Mouse (Mus musculus): ENCODE data around the gene Fancd2. TPM values are rescaled to one million over a fixed set of nuclear protein-coding genes. Genes with fewer than 3 reads are reported as not detected.

The Fancd2 gene
- polyA plus RNA-seq, 1 experiment = 0.13 TPM

GRCm38 (mm10) chr6:113564557-113564956, 33.1 kb downstream of the Fancd2 start:
- Histone ChIP-seq H3K9me3 (ENCODE audit: control insufficient read depth, low read length) (no peaks in the 10 kb centered on the region), H3K4me3 (replicated peaks) (no peak overlapping the region), H3K36me3 (ENCODE audit: control insufficient read depth) (peaks cover 100% of the 10 kb centered on the region), H3K27me3 (ENCODE audit: control insufficient read depth) (no peaks in the 10 kb centered on the region), H3K4me1 (ENCODE audit: control insufficient read depth) (no peaks in the 10 kb centered on the region)
- TF ChIP-seq GATA1 (IDR thresholded peaks at IDR 0.05; ENCODE audit: low read length) = no peak
- no peak for TF ChIP-seq TAL1 (IDR thresholded peaks at IDR 0.05; ENCODE audit: low read length)

- H3K4me1 ChIP-seq (ENCODE audit: control insufficient read depth) = no peaks in the 10 kb centered on the region
- H3K9me3 ChIP-seq (ENCODE audit: control insufficient read depth, low read length) = no peaks in the 10 kb centered on the region
- no peak overlapping the region for H3K4me3 ChIP-seq (replicated peaks)
- H3K36me3 ChIP-seq (ENCODE audit: control insufficient read depth) = peaks cover 83% of the 10 kb centered on the region
- H3K27me3 ChIP-seq (ENCODE audit: control insufficient read depth) = no peaks in the 10 kb centered on the region
- no peak for TF ChIP-seq GATA1 (IDR thresholded peaks at IDR 0.05; ENCODE audit: low read length)
- TF ChIP-seq TAL1 (IDR thresholded peaks at IDR 0.05; ENCODE audit: low read length) = no peak
These were observed 44.6 kb downstream of the Fancd2 start for GRCm38 (mm10) chr6:113576044-113576443.

- H3K27me3 ChIP-seq (ENCODE audit: control insufficient read depth) = no peaks in the 10 kb centered on the region
- H3K4me3 ChIP-seq (replicated peaks) = no peak overlapping the region
- no peaks in the 10 kb centered on the region for H3K4me1 ChIP-seq (ENCODE audit: control insufficient read depth)
- no peaks in the 10 kb centered on the region for H3K9me3 ChIP-seq (ENCODE audit: control insufficient read depth, low read length)
- peaks cover 84% of the 10 kb centered on the region for H3K36me3 ChIP-seq (ENCODE audit: control insufficient read depth)
- TF ChIP-seq GATA1 (IDR thresholded peaks at IDR 0.05; ENCODE audit: low read length) (no peak), TAL1 (IDR thresholded peaks at IDR 0.05; ENCODE audit: low read length) (no peak)
These were observed 47.8 kb downstream of the Fancd2 start for GRCm38 (mm10) chr6:113579306-113579705.

- H3K4me3 ChIP-seq (replicated peaks) = no peak overlapping the region
- H3K9me3 ChIP-seq (ENCODE audit: control insufficient read depth, low read length) = no peaks in the 10 kb centered on the region
- H3K36me3 ChIP-seq (ENCODE audit: control insufficient read depth) = peaks cover 88% of the 10 kb centered on the region
- TF ChIP-seq GATA1 (IDR thresholded peaks at IDR 0.05; ENCODE audit: low read length) = no peak
- no peak for TF ChIP-seq TAL1 (IDR thresholded peaks at IDR 0.05; ENCODE audit: low read length)
- H3K4me1 ChIP-seq (ENCODE audit: control insufficient read depth) = no peaks in the 10 kb centered on the region
- no peaks in the 10 kb centered on the region for H3K27me3 ChIP-seq (ENCODE audit: control insufficient read depth)
These were observed 51.5 kb downstream of the Fancd2 start for GRCm38 (mm10) chr6:113583023-113583422.

GRCm38 (mm10) chr6:113585065-113585464, 53.6 kb downstream of the Fancd2 start:
- TF ChIP-seq GATA1 (IDR thresholded peaks at IDR 0.05; ENCODE audit: low read length) (no peak), TAL1 (IDR thresholded peaks at IDR 0.05; ENCODE audit: low read length) (no peak)
- Histone ChIP-seq H3K4me3 (replicated peaks) (no peak overlapping the region), H3K27me3 (ENCODE audit: control insufficient read depth) (no peaks in the 10 kb centered on the region), H3K9me3 (ENCODE audit: control insufficient read depth, low read length) (no peaks in the 10 kb centered on the region), H3K36me3 (ENCODE audit: control insufficient read depth) (peaks cover 93% of the 10 kb centered on the region), H3K4me1 (ENCODE audit: control insufficient read depth) (no peaks in the 10 kb centered on the region)

GRCm38 (mm10) chr6:113586466-113587183, 55.1 kb downstream of the Fancd2 start:
- Histone ChIP-seq H3K27me3 (ENCODE audit: control insufficient read depth) (no peaks in the 10 kb centered on the region), H3K4me1 (ENCODE audit: control insufficient read depth) (no peaks in the 10 kb centered on the region), H3K36me3 (ENCODE audit: control insufficient read depth) (peaks cover 90% of the 10 kb centered on the region), H3K4me3 (replicated peaks) (no peak overlapping the region), H3K9me3 (ENCODE audit: control insufficient read depth, low read length) (no peaks in the 10 kb centered on the region)
- TF ChIP-seq GATA1 (IDR thresholded peaks at IDR 0.05; ENCODE audit: low read length) (no peak), TAL1 (IDR thresholded peaks at IDR 0.05; ENCODE audit: low read length) (no peak)

- H3K4me1 ChIP-seq (ENCODE audit: control insufficient read depth) = no peaks in the 10 kb centered on the region
- no peak overlapping the region for H3K4me3 ChIP-seq (replicated peaks)
- H3K36me3 ChIP-seq (ENCODE audit: control insufficient read depth) = peaks cover 86% of the 10 kb centered on the region
- no peak for TF ChIP-seq TAL1 (IDR thresholded peaks at IDR 0.05; ENCODE audit: low read length)
- TF ChIP-seq GATA1 (IDR thresholded peaks at IDR 0.05; ENCODE audit: low read length) = no peak
- H3K27me3 ChIP-seq (ENCODE audit: control insufficient read depth) = no peaks in the 10 kb centered on the region
- no peaks in the 10 kb centered on the region for H3K9me3 ChIP-seq (ENCODE audit: control insufficient read depth, low read length)
These were observed 61.2 kb downstream of the Fancd2 start for GRCm38 (mm10) chr6:113592637-113593036.

- H3K4me1 ChIP-seq (ENCODE audit: control insufficient read depth) = peaks cover 5% of the 10 kb centered on the region
- H3K27me3 ChIP-seq (ENCODE audit: control insufficient read depth) = no peaks in the 10 kb centered on the region
- no peaks in the 10 kb centered on the region for H3K9me3 ChIP-seq (ENCODE audit: control insufficient read depth, low read length)
- H3K4me3 ChIP-seq (replicated peaks) = no peak overlapping the region
- TF ChIP-seq GATA1 (IDR thresholded peaks at IDR 0.05; ENCODE audit: low read length) (no peak), TAL1 (IDR thresholded peaks at IDR 0.05; ENCODE audit: low read length) (no peak)
- H3K36me3 ChIP-seq (ENCODE audit: control insufficient read depth) = peaks cover 53% of the 10 kb centered on the region
These were observed 66.5 kb downstream of the Fancd2 start for GRCm38 (mm10) chr6:113597945-113598344.

- H3K27me3 ChIP-seq (ENCODE audit: control insufficient read depth) = no peaks in the 10 kb centered on the region
- peaks cover 15% of the 10 kb centered on the region for H3K4me1 ChIP-seq (ENCODE audit: control insufficient read depth)
- no peak for TF ChIP-seq GATA1 (IDR thresholded peaks at IDR 0.05; ENCODE audit: low read length)
- no peak for TF ChIP-seq TAL1 (IDR thresholded peaks at IDR 0.05; ENCODE audit: low read length)
- no peak overlapping the region for H3K4me3 ChIP-seq (replicated peaks)
- H3K9me3 ChIP-seq (ENCODE audit: control insufficient read depth, low read length) = no peaks in the 10 kb centered on the region
- peaks cover 36% of the 10 kb centered on the region for H3K36me3 ChIP-seq (ENCODE audit: control insufficient read depth)
These were observed 68.4 kb downstream of the Fancd2 start for GRCm38 (mm10) chr6:113599833-113600232.
